Mouse (Mus musculus) brain, embryonic 14.5 days (tissue): ENCODE results near the gene D1Ertd622e.

Source experiments
- CTCF ChIP-seq: fragments of 200-500 bp; IDR thresholded peaks from 2 replicates; pipeline ENCODE4 v1.5.1; 2012; ENCODE audit warnings: inconsistent platforms, mild to moderate bottlenecking, moderate library complexity, borderline replicate concordance; ENCODE audit not compliant: insufficient read depth, insufficient read length; ENCODE audit errors: extremely low read depth
- POLR2A ChIP-seq: fragments of 200-500 bp; IDR thresholded peaks from 2 replicates; pipeline ENCODE4 v1.6.1; 2012; ENCODE audit warnings: mild to moderate bottlenecking, inconsistent platforms, borderline replicate concordance; ENCODE audit not compliant: poor library complexity, insufficient read depth, insufficient read length, severe bottlenecking; ENCODE audit errors: extremely low read depth

DNA sequence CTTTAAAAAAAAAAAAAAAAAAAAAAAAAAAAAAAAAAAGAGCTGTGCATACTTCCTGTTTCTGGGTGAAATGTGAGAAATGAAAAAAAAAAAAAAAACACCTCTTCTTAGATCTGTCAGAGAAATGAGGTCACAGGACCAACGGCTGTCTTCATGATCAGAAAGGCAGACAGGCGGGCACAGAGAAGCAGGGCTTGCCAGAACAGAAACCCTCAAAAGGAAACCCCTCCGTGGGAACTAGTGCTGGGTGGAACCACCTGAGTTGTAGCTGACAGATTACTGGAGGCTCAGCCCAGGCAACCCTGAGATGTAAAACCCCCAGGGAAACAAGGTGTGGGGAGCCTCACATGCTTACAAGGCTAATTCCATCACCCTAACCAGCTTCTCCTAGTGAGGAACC, 81.6 kb downstream of the D1Ertd622e start:
- TF ChIP-seq POLR2A (no peak), CTCF (no peak)
